ENCODE assay signal across 8 mouse cellular contexts in genomic region chr17:25860832-25861703, GRCm38 (mm10). TPM values are rescaled to one million over a fixed set of nuclear protein-coding genes. Genes with fewer than 3 reads are reported as not detected.
DNase-seq lines count a peak whose midpoint lies in the region; ATAC-seq and TF ChIP-seq lines count a peak whose summit lies in the region.

Gene Wdr90 (minus strand): TSS chr17:25861501.

- peak; percentile 91 for ATAC-seq in kidney, embryonic 14.5 days (ENCODE audit: low FRiP score, low TSS enrichment)
- ATAC-seq in limb, embryonic 14.5 days (ENCODE audit: low FRiP score, low read depth) = peak; percentile 95
- peak; percentile 93 for ATAC-seq in midbrain, embryonic 16.5 days

- peak within 1 kb of the TSS; percentile 9; the same call in 1 of the 2 replicates for H3K27ac ChIP-seq in embryonic fibroblast, embryonic 13.5 days (ENCODE audit: insufficient read depth, low read length)
- peak within 1 kb of the TSS; percentile 83 for H3K27ac ChIP-seq in kidney, embryonic 14.5 days (ENCODE audit: low read depth, low read length)
- H3K27ac ChIP-seq in limb, embryonic 14.5 days (replicated peaks; ENCODE audit: low read depth, low read length) = peak within 1 kb of the TSS; percentile 86
- peak within 1 kb of the TSS; percentile 89 for H3K27ac ChIP-seq in midbrain, embryonic 16.5 days (ENCODE audit: low read length)
- peak within 1 kb of the TSS; percentile 66 for H3K27ac ChIP-seq in spleen, adult 2 months (ENCODE audit: insufficient read depth, low read length)

- peak; percentile 72 for TF ChIP-seq POLR2A in embryonic fibroblast, embryonic 13.5 days (IDR thresholded peaks at IDR 0.05; ENCODE audit: low read depth, low read length)
- TF ChIP-seq POLR2A in limb, embryonic 14.5 days (IDR thresholded peaks at IDR 0.05; ENCODE audit: borderline replicate concordance, extremely low read depth, insufficient read depth, insufficient read length) = 0 out of 2 replicates have a peak, but pooled peaks have one; percentile 51
- TF ChIP-seq POLR2A in spleen, adult 2 months (IDR thresholded peaks at IDR 0.05; ENCODE audit: low read depth, low read length) = 0 out of 2 replicates have a peak, but pooled peaks have one; percentile 21

- H3K4me2 ChIP-seq in kidney, embryonic 14.5 days (replicated peaks; ENCODE audit: low read depth, low read length) = peak within 1 kb of the TSS; percentile 94
- peak within 1 kb of the TSS; percentile 88 for H3K4me2 ChIP-seq in limb, embryonic 14.5 days (replicated peaks; ENCODE audit: low read depth, low read length, severe bottlenecking)
- H3K4me2 ChIP-seq in midbrain, embryonic 16.5 days (ENCODE audit: low read length) = peak within 1 kb of the TSS; percentile 81

- peak; percentile 89 to 90 for DNase-seq in B cell, adult 2 months
- peak; percentile 99 for DNase-seq in brain, adult 2 months (ENCODE audit: low read depth, low spot score)
- DNase-seq in heart, adult 9 months (ENCODE audit: low spot score in 2 of 2) = peak; percentile 92
- peak; percentile 94 for DNase-seq in limb, embryonic 14.5 days (ENCODE audit: low spot score)
- peak; percentile 85 to 88 for DNase-seq in spleen, adult 2 months (ENCODE audit: low read depth in 1 of 2, low spot score in 2 of 2)

- 4% methylated on average over 62 of the region's 65 CpGs for WGBS in kidney, embryonic 14.5 days
- WGBS in limb, embryonic 14.5 days = 4% methylated on average over 43 of the region's 65 CpGs
- 4% methylated on average over 65 of the region's 65 CpGs for WGBS in midbrain, embryonic 16.5 days
- 4% methylated on average over 63 of the region's 65 CpGs for WGBS in spleen, adult 2 months

- no peaks in the 10 kb centered on the region for H3K4me1 ChIP-seq in embryonic fibroblast, embryonic 13.5 days (ENCODE audit: control insufficient read depth, insufficient read depth, low read length)
- peaks cover 15% of the 10 kb centered on the region for H3K4me1 ChIP-seq in kidney, embryonic 14.5 days (ENCODE audit: control insufficient read depth, insufficient read depth, low read length)
- H3K4me1 ChIP-seq in limb, embryonic 14.5 days (ENCODE audit: control insufficient read depth, insufficient read depth, low read length) = peaks cover 13% of the 10 kb centered on the region
- peaks cover 17% of the 10 kb centered on the region for H3K4me1 ChIP-seq in midbrain, embryonic 16.5 days (ENCODE audit: control insufficient read depth, insufficient read depth, low read length)
- H3K4me1 ChIP-seq in spleen, adult 2 months (ENCODE audit: control insufficient read depth, insufficient read depth, insufficient read length) = peaks cover 3% of the 10 kb centered on the region; the same call in 1 of the 2 replicates

- H3K9me3 ChIP-seq in kidney, embryonic 14.5 days (ENCODE audit: control insufficient read depth, low read length) = no peaks in the 10 kb centered on the region
- H3K9me3 ChIP-seq in limb, embryonic 14.5 days (ENCODE audit: control insufficient read depth, low read length) = no peaks in the 10 kb centered on the region
- no peaks in the 10 kb centered on the region for H3K9me3 ChIP-seq in midbrain, embryonic 16.5 days (replicated peaks; ENCODE audit: control insufficient read depth, low read length, poor library complexity, severe bottlenecking)

- no peak for TF ChIP-seq CTCF in embryonic fibroblast, embryonic 13.5 days (IDR thresholded peaks at IDR 0.05; ENCODE audit: borderline replicate concordance, insufficient read depth, low read length)
- no peak for TF ChIP-seq CTCF in spleen, adult 2 months (IDR thresholded peaks at IDR 0.05; ENCODE audit: extremely low read depth, insufficient read depth, insufficient read length, insufficient replicate concordance)

- no peaks in the 10 kb centered on the region for H3K27me3 ChIP-seq in kidney, embryonic 14.5 days (ENCODE audit: control insufficient read depth, insufficient read depth, low read length)
- no peaks in the 10 kb centered on the region for H3K27me3 ChIP-seq in limb, embryonic 14.5 days (ENCODE audit: control insufficient read depth, insufficient read depth, low read length)
- H3K27me3 ChIP-seq in midbrain, embryonic 16.5 days (ENCODE audit: control insufficient read depth, insufficient read depth, low read depth, low read length) = no peaks in the 10 kb centered on the region
- H3K27me3 ChIP-seq in spleen, adult 2 months (ENCODE audit: control insufficient read depth, insufficient read depth, low read length) = no peaks in the 10 kb centered on the region

- peak within 1 kb of the TSS; percentile 87 for H3K9ac ChIP-seq in kidney, embryonic 14.5 days (ENCODE audit: low read depth, low read length)
- peak within 1 kb of the TSS; percentile 77 for H3K9ac ChIP-seq in limb, embryonic 14.5 days (ENCODE audit: low read depth, low read length, severe bottlenecking)
- peak within 1 kb of the TSS; percentile 92 for H3K9ac ChIP-seq in midbrain, embryonic 16.5 days (ENCODE audit: low read depth, low read length)

- H3K36me3 ChIP-seq in kidney, embryonic 14.5 days (ENCODE audit: control insufficient read depth, insufficient read depth, low read length) = peaks cover 4% of the 10 kb centered on the region; the same call in 1 of the 2 replicates
- H3K36me3 ChIP-seq in limb, embryonic 14.5 days (ENCODE audit: control insufficient read depth, insufficient read depth, low read length) = 0 out of 2 replicates have a peak, but pooled peaks cover 1% of the 10 kb centered on the region
- no peaks in the 10 kb centered on the region for H3K36me3 ChIP-seq in midbrain, embryonic 16.5 days (ENCODE audit: control insufficient read depth, insufficient read depth, low read length)
- H3K36me3 ChIP-seq in spleen, adult 2 months (ENCODE audit: control insufficient read depth, insufficient read depth, low read length) = no peaks in the 10 kb centered on the region

- H3K4me3 ChIP-seq in embryonic fibroblast, embryonic 13.5 days (ENCODE audit: insufficient read depth, low read length) = peak within 1 kb of the TSS; percentile 56
- H3K4me3 ChIP-seq in kidney, embryonic 14.5 days (ENCODE audit: low read length) = peak within 1 kb of the TSS; percentile 72
- peak within 1 kb of the TSS; percentile 63 for H3K4me3 ChIP-seq in limb, embryonic 14.5 days (replicated peaks; ENCODE audit: low read length)
- peak within 1 kb of the TSS; percentile 75 for H3K4me3 ChIP-seq in midbrain, embryonic 16.5 days (ENCODE audit: low read depth, low read length)
- peak within 1 kb of the TSS; percentile 67 for H3K4me3 ChIP-seq in spleen, adult 2 months (ENCODE audit: extremely low read depth, insufficient read depth, insufficient read length)

RNA-seq across cellular contexts. Expression of gene Wdr90, which starts in this region (rescaled TPM):
- 5.9 and 11.4 TPM in 2 replicates for polyA plus RNA-seq in embryonic fibroblast, embryonic 13.5 days (2011; ENCODE audit: insufficient read length, low read depth, missing spikeins)
- 21.4 and 27.5 TPM in 2 replicates for polyA plus RNA-seq in kidney, embryonic 14.5 days (2014; fragmentation: Nextera tagmentation; extraction: Ambion mirVana)
- polyA plus RNA-seq in limb, embryonic 14.5 days (2012; rRNA removed) = 68.0 and 90.0 TPM in 2 replicates
- 18.1 and 22.1 TPM in 2 replicates for polyA plus RNA-seq in limb, embryonic 14.5 days (2014; fragmentation: Nextera tagmentation; extraction: Ambion mirVana)
- 18.5 and 21.6 TPM in 2 replicates for polyA plus RNA-seq in midbrain, embryonic 16.5 days (2015; fragmentation: Nextera tagmentation; extraction: Ambion mirVana)
- 34.5 and 45.0 TPM in 2 replicates for polyA plus RNA-seq in spleen, adult 2 months (2012; rRNA removed)

Comparison
In these comparisons a context has a peak if more than half of its experiments do, and no peak if none do; other contexts are left out.
1. Peak in every context shown above with its lines: DNase-seq, ATAC-seq, H3K4me3 ChIP-seq and H3K27ac ChIP-seq.
2. H3K27ac ChIP-seq: peak in every context shown above with its lines; median percentile 89 in midbrain, embryonic 16.5 days; 86 in limb, embryonic 14.5 days; 83 in kidney, embryonic 14.5 days; 66 in spleen, adult 2 months; 9 in embryonic fibroblast, embryonic 13.5 days.
3. POLR2A ChIP-seq: peak in every context shown above with its lines; median percentile 72 in embryonic fibroblast, embryonic 13.5 days; 51 in limb, embryonic 14.5 days; 21 in spleen, adult 2 months.